Mouse (Mus musculus): ENCODE measurements around the gene Susd3. TPM values are rescaled to one million over a fixed set of nuclear protein-coding genes. Genes with fewer than 3 reads are reported as not detected.

Susd3 gene
- polyA plus RNA-seq, 1 experiment from 2014 or later: 0.94 TPM

DNA sequence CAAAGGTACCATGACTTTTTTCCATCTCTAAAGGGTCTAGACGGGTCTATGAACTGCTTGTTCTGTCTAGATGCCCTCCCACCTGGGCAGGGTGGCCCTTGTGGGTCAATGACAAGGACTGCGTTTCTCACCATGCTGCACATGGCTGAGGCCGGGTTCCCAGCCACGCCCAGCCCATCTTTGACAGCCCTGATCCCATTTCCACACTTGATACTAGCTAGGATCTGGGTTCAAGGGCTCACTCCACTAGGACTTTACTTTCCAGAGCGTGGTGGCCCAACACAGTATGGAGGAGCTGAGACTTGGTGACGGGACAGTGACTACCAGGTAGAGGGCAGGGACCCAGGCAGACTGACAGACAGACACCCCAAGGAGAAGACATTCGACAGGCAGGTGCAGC lies 46.0 kb downstream of the Susd3 start:
- no peaks in the 10 kb centered on the region for H3K9me3 ChIP-seq
- ATAC-seq: no peak
- WGBS: 92% methylated on average over 7 of the region's 7 CpGs
- H3K4me2 ChIP-seq (replicated peaks): no peak overlapping the region
- H3K27ac ChIP-seq: no peak overlapping the region
- 0 out of 2 replicates have a peak, but pooled peaks cover 4% of the 10 kb centered on the region for H3K27me3 ChIP-seq
- peaks cover 4% of the 10 kb centered on the region; the same call in 1 of the 2 replicates for H3K4me1 ChIP-seq (replicated peaks)
- no peak overlapping the region for H3K9ac ChIP-seq (replicated peaks)
- no peaks in the 10 kb centered on the region for H3K36me3 ChIP-seq
- no peak overlapping the region for H3K4me3 ChIP-seq (replicated peaks)

- no peaks in the 10 kb centered on the region for H3K9me3 ChIP-seq
Observed at GRCm38 (mm10) chr13:49200688-49201087, 47.8 kb downstream of the Susd3 start.

GRCm38 (mm10) chr13:49199891-49200290 lies 48.6 kb downstream of the Susd3 start:
- Histone ChIP-seq H3K27ac (no peak overlapping the region), H3K4me2 (replicated peaks) (no peak overlapping the region), H3K4me3 (replicated peaks) (no peak overlapping the region), H3K9me3 (no peaks in the 10 kb centered on the region), H3K36me3 (no peaks in the 10 kb centered on the region), H3K27me3 (no peaks in the 10 kb centered on the region), H3K4me1 (replicated peaks) (no peaks in the 10 kb centered on the region), H3K9ac (replicated peaks) (no peak overlapping the region)
- no peak for ATAC-seq
- WGBS: 91% methylated on average over 7 of the region's 7 CpGs

More at GRCm38 (mm10) chr13:49200688-49201087, 47.8 kb downstream of the Susd3 start:
- Histone ChIP-seq H3K4me1 (replicated peaks) (peaks cover 4% of the 10 kb centered on the region; the same call in 1 of the 2 replicates), H3K9ac (replicated peaks) (no peak overlapping the region), H3K36me3 (no peaks in the 10 kb centered on the region), H3K27ac (no peak overlapping the region), H3K27me3 (no peaks in the 10 kb centered on the region), H3K4me2 (replicated peaks) (no peak overlapping the region), H3K4me3 (replicated peaks) (no peak overlapping the region)
- 88% methylated on average over 13 of the region's 13 CpGs for WGBS
- ATAC-seq: no peak

GRCm38 (mm10) chr13:49198734-49199133 lies 49.8 kb downstream of the Susd3 start:
- H3K4me2 ChIP-seq (replicated peaks): no peak overlapping the region
- H3K9ac ChIP-seq (replicated peaks): no peak overlapping the region
- H3K36me3 ChIP-seq: no peaks in the 10 kb centered on the region
- H3K27me3 ChIP-seq: no peaks in the 10 kb centered on the region
- no peaks in the 10 kb centered on the region for H3K9me3 ChIP-seq
- ATAC-seq: no peak
- WGBS: 93% methylated on average over 9 of the region's 9 CpGs
- H3K4me1 ChIP-seq (replicated peaks): no peaks in the 10 kb centered on the region
- no peak overlapping the region for H3K4me3 ChIP-seq (replicated peaks)
- H3K27ac ChIP-seq: no peak overlapping the region

- no peak overlapping the region for H3K9ac ChIP-seq (replicated peaks)
- peaks cover 5% of the 10 kb centered on the region; the same call in 1 of the 2 replicates for H3K4me1 ChIP-seq (replicated peaks)
- H3K4me3 ChIP-seq (replicated peaks): no peak overlapping the region
- no peaks in the 10 kb centered on the region for H3K36me3 ChIP-seq
- H3K27me3 ChIP-seq: no peaks in the 10 kb centered on the region
- no peak overlapping the region for H3K4me2 ChIP-seq (replicated peaks)
- H3K27ac ChIP-seq: no peak overlapping the region
- no peaks in the 10 kb centered on the region for H3K9me3 ChIP-seq
- WGBS: 90% methylated on average over 6 of the region's 6 CpGs
- no peak for ATAC-seq
Observed at GRCm38 (mm10) chr13:49196766-49197165, 51.7 kb downstream of the Susd3 start.

- H3K4me3 ChIP-seq (replicated peaks): no peak overlapping the region
- ATAC-seq: no peak
- H3K9me3 ChIP-seq: no peaks in the 10 kb centered on the region
- H3K27ac ChIP-seq: no peak overlapping the region
- no peak overlapping the region for H3K9ac ChIP-seq (replicated peaks)
- peaks cover 9% of the 10 kb centered on the region for H3K4me1 ChIP-seq (replicated peaks)
- H3K4me2 ChIP-seq (replicated peaks): no peak overlapping the region
- no peaks in the 10 kb centered on the region for H3K27me3 ChIP-seq
- 80% methylated on average over 5 of the region's 5 CpGs for WGBS
- H3K36me3 ChIP-seq: no peaks in the 10 kb centered on the region
Observed at GRCm38 (mm10) chr13:49196211-49196610, 52.3 kb downstream of the Susd3 start.

DNA sequence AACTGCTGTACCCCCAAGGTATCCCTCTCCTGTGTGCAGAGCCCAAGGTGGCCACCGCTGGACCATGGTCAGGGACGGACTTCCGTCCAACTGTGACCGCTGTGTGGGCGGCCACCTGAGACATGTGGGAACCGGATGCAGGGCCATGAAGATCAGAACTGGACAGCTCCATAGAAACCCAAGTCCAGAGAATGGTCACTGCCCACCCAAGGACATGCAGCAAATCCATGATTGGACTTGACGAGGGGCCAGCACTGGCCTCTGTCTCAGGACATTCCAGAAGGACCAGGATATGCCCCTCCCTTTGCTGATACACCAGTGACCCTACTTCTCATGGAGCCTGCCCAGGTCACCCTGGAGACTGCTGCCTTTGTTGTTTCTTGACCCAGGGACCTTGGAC lies 52.9 kb downstream of the Susd3 start:
- H3K27me3 ChIP-seq: no peaks in the 10 kb centered on the region
- H3K4me2 ChIP-seq (replicated peaks): no peak overlapping the region
- no peaks in the 10 kb centered on the region for H3K9me3 ChIP-seq
- H3K27ac ChIP-seq: no peak overlapping the region
- 91% methylated on average over 7 of the region's 7 CpGs for WGBS
- no peak overlapping the region for H3K4me3 ChIP-seq (replicated peaks)
- no peak overlapping the region for H3K9ac ChIP-seq (replicated peaks)
- peaks cover 15% of the 10 kb centered on the region for H3K4me1 ChIP-seq (replicated peaks)
- ATAC-seq: no peak
- no peaks in the 10 kb centered on the region for H3K36me3 ChIP-seq

GRCm38 (mm10) chr13:49194811-49195210 lies 53.7 kb downstream of the Susd3 start:
- no peak for ATAC-seq

DNA sequence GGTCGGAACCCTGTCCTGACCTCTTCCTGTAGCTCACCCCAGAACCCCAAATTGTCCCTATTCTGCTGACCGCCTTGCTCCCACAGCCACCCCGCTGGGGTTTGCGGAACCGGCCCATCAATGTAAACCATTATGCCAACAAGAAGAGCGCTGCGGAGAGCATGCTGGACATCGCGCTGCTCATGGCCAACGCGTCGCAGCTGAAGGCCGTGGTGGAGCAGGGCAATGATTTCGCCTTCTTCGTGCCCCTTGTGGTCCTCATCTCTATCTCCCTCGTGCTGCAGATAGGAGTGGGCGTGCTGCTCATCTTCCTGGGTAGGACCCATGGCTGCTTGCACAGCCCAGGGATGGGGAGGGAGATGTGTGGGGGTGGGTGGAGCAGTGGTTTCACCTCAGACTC lies 54.9 kb downstream of the Susd3 start:
- ATAC-seq: no peak
- 95% methylated on average over 17 of the region's 17 CpGs for WGBS
- Histone ChIP-seq H3K27me3 (peaks cover 3% of the 10 kb centered on the region; the same call in 1 of the 2 replicates), H3K9ac (replicated peaks) (no peak overlapping the region), H3K27ac (no peak overlapping the region), H3K4me2 (replicated peaks) (no peak overlapping the region), H3K4me1 (replicated peaks) (peaks cover 17% of the 10 kb centered on the region), H3K36me3 (no peaks in the 10 kb centered on the region), H3K9me3 (no peaks in the 10 kb centered on the region), H3K4me3 (replicated peaks) (no peak overlapping the region)

More at GRCm38 (mm10) chr13:49194811-49195210, 53.7 kb downstream of the Susd3 start:
- H3K4me3 ChIP-seq (replicated peaks): no peak overlapping the region
- no peaks in the 10 kb centered on the region for H3K9me3 ChIP-seq
- H3K27ac ChIP-seq: no peak overlapping the region
- H3K4me2 ChIP-seq (replicated peaks): no peak overlapping the region
- H3K27me3 ChIP-seq: no peaks in the 10 kb centered on the region
- WGBS: 98% methylated on average over 13 of the region's 13 CpGs
- peaks cover 16% of the 10 kb centered on the region for H3K4me1 ChIP-seq (replicated peaks)
- H3K36me3 ChIP-seq: no peaks in the 10 kb centered on the region
- H3K9ac ChIP-seq (replicated peaks): no peak overlapping the region

DNA sequence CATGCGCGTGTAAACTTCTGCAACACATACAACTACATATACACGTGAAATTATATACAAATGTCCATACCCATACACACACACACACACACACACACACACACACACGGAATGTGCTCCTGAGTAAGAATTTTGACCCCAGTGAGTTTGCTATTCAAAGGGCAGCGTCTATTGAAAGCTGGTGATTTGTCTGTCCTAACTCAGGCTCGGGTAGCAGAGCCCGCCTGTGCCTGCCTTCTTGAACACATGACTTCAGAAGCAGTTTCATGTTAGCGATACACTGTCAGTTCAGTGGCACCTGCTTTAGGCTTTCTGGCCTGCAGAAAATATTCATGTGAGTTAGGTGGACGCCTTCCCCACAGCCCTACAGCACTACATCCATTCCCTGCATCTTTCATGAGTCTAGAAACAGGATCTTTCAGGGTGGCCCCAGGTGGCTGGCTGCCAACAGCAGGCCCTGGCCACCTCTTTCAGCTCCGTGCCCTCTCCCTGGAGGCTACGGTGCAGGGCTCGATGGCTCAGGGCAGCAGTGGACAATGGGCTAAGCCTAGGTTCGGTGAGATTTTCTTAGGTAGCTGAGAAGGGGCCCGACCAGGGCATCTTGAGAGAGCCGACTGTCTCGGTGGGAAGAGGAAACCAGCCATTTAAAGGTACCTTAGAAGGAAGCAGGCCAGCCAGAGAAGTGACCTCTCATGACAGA lies 56.2 kb downstream of the Susd3 start:
- H3K4me2 ChIP-seq (replicated peaks): no peak overlapping the region
- no peak for ATAC-seq
- H3K27me3 ChIP-seq: peaks cover 9% of the 10 kb centered on the region; the same call in 1 of the 2 replicates
- WGBS: 76% methylated on average over 16 of the region's 16 CpGs
- no peak overlapping the region for H3K9ac ChIP-seq (replicated peaks)
- no peak overlapping the region for H3K27ac ChIP-seq
- H3K4me3 ChIP-seq (replicated peaks): no peak overlapping the region
- H3K9me3 ChIP-seq: no peaks in the 10 kb centered on the region
- peaks cover 29% of the 10 kb centered on the region for H3K4me1 ChIP-seq (replicated peaks)
- no peaks in the 10 kb centered on the region for H3K36me3 ChIP-seq

GRCm38 (mm10) chr13:49191673-49192035 lies 56.9 kb downstream of the Susd3 start:
- Histone ChIP-seq H3K27me3 (peaks cover 12% of the 10 kb centered on the region), H3K27ac (no peak overlapping the region), H3K4me1 (replicated peaks) (peaks cover 35% of the 10 kb centered on the region), H3K4me2 (replicated peaks) (no peak overlapping the region), H3K9me3 (no peaks in the 10 kb centered on the region), H3K9ac (replicated peaks) (peak overlapping the region; percentile 16; the same call in 1 of the 2 replicates), H3K4me3 (replicated peaks) (no peak overlapping the region), H3K36me3 (no peaks in the 10 kb centered on the region)
- no peak for ATAC-seq
- whole genome bisulfite sequencing: 71% methylated on average over 5 of the region's 5 CpGs

DNA sequence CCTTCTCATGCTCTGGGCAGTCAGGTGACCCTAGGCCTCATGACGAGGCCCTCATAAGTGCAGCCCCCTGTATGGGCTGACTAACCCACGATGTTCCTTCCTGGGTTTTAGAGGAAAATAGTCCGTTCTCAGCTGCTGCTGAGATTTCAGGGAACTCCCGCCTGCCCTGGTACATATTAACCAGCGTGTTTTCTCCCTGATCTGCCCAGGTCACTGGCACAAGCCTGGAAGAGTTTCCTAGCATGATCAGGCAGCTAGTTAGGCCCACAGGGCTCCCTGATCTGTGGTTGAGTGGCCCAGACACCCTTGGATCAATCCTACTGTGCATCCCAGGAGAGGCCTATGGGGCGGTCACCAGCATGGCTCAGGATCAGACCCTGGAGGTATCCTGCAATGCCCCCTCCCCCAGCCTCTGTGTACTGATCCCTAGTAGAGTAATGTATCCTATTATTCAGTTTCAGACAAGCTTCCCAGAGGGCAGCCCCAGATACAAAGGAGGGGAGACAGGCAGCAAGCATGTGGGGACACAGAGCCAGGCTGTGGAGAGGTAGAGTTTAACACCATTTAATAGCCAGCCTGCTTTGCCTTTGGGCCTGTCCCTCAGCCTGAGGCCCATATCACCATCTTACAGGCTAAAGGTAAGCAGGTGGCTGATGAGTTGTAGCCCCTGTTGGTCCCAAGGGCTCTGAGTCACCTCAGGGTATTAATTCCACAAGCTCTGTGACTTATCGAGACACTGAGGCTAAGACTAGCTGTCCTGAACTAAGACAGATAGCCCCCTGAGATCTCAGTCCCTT lies 57.4 kb downstream of the Susd3 start:
- ATAC-seq: no peak
- H3K27me3 ChIP-seq: peaks cover 17% of the 10 kb centered on the region
- no peak overlapping the region for H3K4me3 ChIP-seq (replicated peaks)
- WGBS: 83% methylated on average over 7 of the region's 7 CpGs
- peak overlapping the region; percentile 16; the same call in 1 of the 2 replicates for H3K9ac ChIP-seq (replicated peaks)
- no peak overlapping the region for H3K27ac ChIP-seq
- no peaks in the 10 kb centered on the region for H3K36me3 ChIP-seq
- peaks cover 37% of the 10 kb centered on the region for H3K4me1 ChIP-seq (replicated peaks)
- H3K4me2 ChIP-seq (replicated peaks): no peak overlapping the region
- no peaks in the 10 kb centered on the region for H3K9me3 ChIP-seq

All from midbrain, embryonic 13.5 days (tissue).